14 mouse cellular contexts compared by ENCODE assay signal in genomic region chr14:120947104-120947503, GRCm38 (mm10). TPM values are rescaled to one million over a fixed set of nuclear protein-coding genes. Genes with fewer than 3 reads are reported as not detected.
DNase-seq lines count a peak whose midpoint lies in the region; ATAC-seq and TF ChIP-seq lines count a peak whose summit lies in the region.
"Had no signal": no experiment of that assay in that cellular context is flagged by ENCODE, and none has a peak within 500 bp of the region (broad histone marks: within the 10 kb centered on the region; RNA-seq: fewer than 3 reads in every experiment).

No protein-coding gene starts in this region.

- WGBS in heart, embryonic 10.5 days = 45% methylated on average over 8 of the region's 8 CpGs
- 52% methylated on average over 8 of the region's 8 CpGs for WGBS in hindbrain, embryonic 14.5 days

- no peak overlapping the region for H3K4me3 ChIP-seq in heart, embryonic 10.5 days
- no peak overlapping the region for H3K4me3 ChIP-seq in left cerebral cortex, adult 2 months
- no peak overlapping the region for H3K4me3 ChIP-seq in hindbrain, embryonic 14.5 days (replicated peaks; ENCODE audit: low read length)
- H3K4me3 ChIP-seq: embryonic facial prominence, embryonic 15.5 days; gastrocnemius, adult 2 months had no signal

- no peaks in the 10 kb centered on the region for H3K9me3 ChIP-seq in heart, embryonic 10.5 days
- H3K9me3 ChIP-seq in hindbrain, embryonic 14.5 days (ENCODE audit: control insufficient read depth, low read length) = no peaks in the 10 kb centered on the region
- H3K9me3 ChIP-seq: embryonic facial prominence, embryonic 15.5 days had no signal

- H3K4me1 ChIP-seq in heart, embryonic 10.5 days = no peaks in the 10 kb centered on the region
- no peaks in the 10 kb centered on the region for H3K4me1 ChIP-seq in hindbrain, embryonic 14.5 days (replicated peaks; ENCODE audit: control insufficient read depth, insufficient read depth, low read length)
- H3K4me1 ChIP-seq: embryonic facial prominence, embryonic 15.5 days had no signal

- H3K36me3 ChIP-seq in heart, embryonic 10.5 days = peaks cover 77% of the 10 kb centered on the region
- H3K36me3 ChIP-seq in hindbrain, embryonic 14.5 days (replicated peaks; ENCODE audit: control insufficient read depth, insufficient read depth) = peaks cover 71% of the 10 kb centered on the region

- ATAC-seq in hindbrain, embryonic 14.5 days (ENCODE audit: low FRiP score) = peak; percentile 48; the same call in 1 of the 2 replicates
- ATAC-seq: liver, postnatal 0 days had no signal

- TF ChIP-seq CTCF in left cerebral cortex, adult 2 months (IDR thresholded peaks at IDR 0.05) = no peak

- no peak overlapping the region for H3K4me2 ChIP-seq in hindbrain, embryonic 14.5 days (replicated peaks)
- H3K4me2 ChIP-seq: embryonic facial prominence, embryonic 15.5 days had no signal

- DNase-seq in heart, embryonic 10.5 days (ENCODE audit: low spot score) = peak; percentile 85
- DNase-seq in heart, adult 9 months (ENCODE audit: low spot score in 2 of 2) = no peak
- DNase-seq in left cerebral cortex, adult 2 months (ENCODE audit: extremely low spot score in 1 of 2, low spot score in 2 of 2) = no peak
- no peak for DNase-seq in left cerebral cortex, adult 8-10 months (ENCODE audit: low spot score in 2 of 2)
- DNase-seq in hindbrain, embryonic 14.5 days (ENCODE audit: low spot score) = peak; percentile 30
- DNase-seq in lung, postnatal 4 days = peak; percentile 39 to 61
- DNase-seq in kidney, postnatal 36 days = no peak
- no peak for DNase-seq in kidney, postnatal 25 days
- DNase-seq: cerebellum, postnatal 14 days; gastrocnemius, adult 2 months; kidney, postnatal 14 days; liver, postnatal 0 days; thymus, postnatal 4 days had no signal

- H3K27me3 ChIP-seq in heart, embryonic 10.5 days (ENCODE audit: insufficient read depth, poor library complexity, severe bottlenecking) = no peaks in the 10 kb centered on the region
- H3K27me3 ChIP-seq in hindbrain, embryonic 14.5 days (ENCODE audit: control insufficient read depth, insufficient read depth, low read length) = no peaks in the 10 kb centered on the region
- H3K27me3 ChIP-seq: embryonic facial prominence, embryonic 15.5 days had no signal

- no peak overlapping the region for H3K27ac ChIP-seq in heart, embryonic 10.5 days
- peak overlapping the region; percentile 28; the same call in 1 of the 2 replicates for H3K27ac ChIP-seq in left cerebral cortex, adult 2 months
- H3K27ac ChIP-seq in hindbrain, embryonic 14.5 days = peak overlapping the region; percentile 23; the same call in 1 of the 2 replicates
- H3K27ac ChIP-seq: embryonic facial prominence, embryonic 15.5 days; gastrocnemius, adult 2 months had no signal

- intact Hi-C loops in left cerebral cortex, adult 2 months (cut with DNase I) = no loop called here

- no peak overlapping the region for H3K9ac ChIP-seq in hindbrain, embryonic 14.5 days
- H3K9ac ChIP-seq: embryonic facial prominence, embryonic 15.5 days; liver, postnatal 0 days had no signal

RNA-seq across cellular contexts. Expression of gene Ipo5, which starts 36.1 kb away (rescaled TPM):
- polyA plus RNA-seq in heart, embryonic 10.5 days (2016; fragmentation: Nextera tagmentation; extraction: Ambion mirVana) = 104 and 111 TPM in 2 replicates
- total RNA-seq in left cerebral cortex, adult 2 months (2021) = 100 to 1,000 TPM; 103 to 112 TPM
- 100 to 1,000 TPM; 104 to 116 (median 106) TPM for total RNA-seq in left cerebral cortex, adult 8-10 months (2022)
- 72.4 and 81.7 TPM in 2 replicates for polyA plus RNA-seq in hindbrain, embryonic 14.5 days (2014; fragmentation: Nextera tagmentation; extraction: Ambion mirVana)

Comparison
In these comparisons a context has a peak if more than half of its experiments do, and no peak if none do; other contexts are left out.
1. DNase-seq: peak in heart, embryonic 10.5 days (single experiment), hindbrain, embryonic 14.5 days (single experiment) and lung, postnatal 4 days (2 of 2); none in heart, adult 9 months (0 of 2), left cerebral cortex, adult 2 months (0 of 2), left cerebral cortex, adult 8-10 months (0 of 2), kidney, postnatal 36 days (0 of 2) and kidney, postnatal 25 days (0 of 2).